Mouse (Mus musculus): ENCODE data around the gene Luc7l.

- TF ChIP-seq EP300 (IDR thresholded peaks at IDR 0.05; ENCODE audit: low read depth): no peak
- TF ChIP-seq CTCF (IDR thresholded peaks at IDR 0.05; ENCODE audit: low read depth): no peak
Observed at GRCm38 (mm10) chr17:26229776-26230175, 22.9 kb upstream of the Luc7l start.

Measured in heart, postnatal 0 days (tissue).